Mouse (Mus musculus) midbrain, embryonic 10.5 days (tissue): ENCODE measurements around the gene Phox2a. TPM values are rescaled to one million over a fixed set of nuclear protein-coding genes. Genes with fewer than 3 reads are reported as not detected.

Experiments
- polyA plus RNA-seq: library from polyadenylated mRNA; unstranded; fragments of >200 nt; fragmentation: Nextera tagmentation; extraction: Ambion mirVana; gene quantifications from 2 replicates; pipeline ENCODE4 v1.2.1, GENCODE M21; 2016

Gene Phox2a
- polyA plus RNA-seq, 1 experiment from 2014 or later, result 2.0 TPM

Other genes with a start within 250 kb of the Phox2a start
- gene Art2b, start 232.7 kb upstream of the Phox2a start, polyA plus RNA-seq, result not detected in 2 replicates
- gene Clpb, start 154.7 kb upstream of the Phox2a start, polyA plus RNA-seq, result 54.7 and 56.3 TPM in 2 replicates
- 36.2 and 38.1 TPM in 2 replicates for gene Inppl1, start 19.9 kb downstream of the Phox2a start, polyA plus RNA-seq
- 0.70 and 1.1 TPM in 2 replicates for gene Folr2, start 38.9 kb downstream of the Phox2a start, polyA plus RNA-seq
- gene Anapc15, start 45.4 kb downstream of the Phox2a start, polyA plus RNA-seq, result 110 and 123 TPM in 2 replicates
- 17.9 and 19.5 TPM in 2 replicates for gene Folr1, start 52.5 kb downstream of the Phox2a start, polyA plus RNA-seq
- gene Lamtor1, start 87.6 kb downstream of the Phox2a start, polyA plus RNA-seq, result 164 and 166 TPM in 2 replicates
- 0.37 and 0.87 TPM in 2 replicates for gene Tomt, start 88.0 kb downstream of the Phox2a start, polyA plus RNA-seq
- gene Lrrc51, start 115.6 kb downstream of the Phox2a start, polyA plus RNA-seq, result 10.6 and 12.7 TPM in 2 replicates
- 76.9 and 91.8 TPM in 2 replicates for gene Numa1, start 115.8 kb downstream of the Phox2a start, polyA plus RNA-seq
- 3.8 and 4.1 TPM in 2 replicates for gene Il18bp, start 200.4 kb downstream of the Phox2a start, polyA plus RNA-seq
- 31.1 and 32.7 TPM in 2 replicates for gene Rnf121, start 247.2 kb downstream of the Phox2a start, polyA plus RNA-seq
- gene Xndc1, start 247.2 kb downstream of the Phox2a start, polyA plus RNA-seq, result 44.2 and 45.3 TPM in 2 replicates
- gene Xntrpc, start 247.4 kb downstream of the Phox2a start, polyA plus RNA-seq, result 1.7 and 1.8 TPM in 2 replicates